Mouse (Mus musculus) lung, adult 2 months (tissue): ENCODE measurements at regions not wholly inside any gene's neighbourhood (a gene's known extent, or its start where the extent isn't known, plus 50 kb on each side); places are given as distances from the start of the nearest gene placed in this dataset.

Experiments
- DNase-seq: peaks from one replicate; pipeline ENCODE4 v3.0.0; 2022
- H3K4me1 ChIP-seq: fragments of 200-500 bp; 2 replicates; pipeline ENCODE4 v1.6.1; 2011; ENCODE audit warnings: low read length; ENCODE audit not compliant: control insufficient read depth, insufficient read depth
- H3K4me3 ChIP-seq: fragments of 200-500 bp; replicated peaks from 2 replicates; pipeline ENCODE3; 2011; ENCODE audit warnings: low read depth, mild to moderate bottlenecking, control low read depth, low read length; ENCODE audit errors: extremely low read depth
- CTCF ChIP-seq: fragments of 200-500 bp; IDR thresholded peaks from 2 replicates; pipeline ENCODE4 v1.5.1; 2011; ENCODE audit warnings: mild to moderate bottlenecking, low read length, control low read depth; ENCODE audit not compliant: insufficient read depth
- POLR2A ChIP-seq: fragments of 200-500 bp; IDR thresholded peaks from 2 replicates; pipeline ENCODE4 v1.6.1; 2011; ENCODE audit warnings: low read depth, mild to moderate bottlenecking, control low read depth, low read length, borderline replicate concordance; ENCODE audit errors: extremely low read depth
- WGBS: fragments of 180-500 bp; shearing (Covaris S2); methylation state at CpG from one replicate; pipeline ENCODE4 v1.1.7; 2018; 5-methylcytosine and 5-hydroxymethylcytosine counted together

DNA sequence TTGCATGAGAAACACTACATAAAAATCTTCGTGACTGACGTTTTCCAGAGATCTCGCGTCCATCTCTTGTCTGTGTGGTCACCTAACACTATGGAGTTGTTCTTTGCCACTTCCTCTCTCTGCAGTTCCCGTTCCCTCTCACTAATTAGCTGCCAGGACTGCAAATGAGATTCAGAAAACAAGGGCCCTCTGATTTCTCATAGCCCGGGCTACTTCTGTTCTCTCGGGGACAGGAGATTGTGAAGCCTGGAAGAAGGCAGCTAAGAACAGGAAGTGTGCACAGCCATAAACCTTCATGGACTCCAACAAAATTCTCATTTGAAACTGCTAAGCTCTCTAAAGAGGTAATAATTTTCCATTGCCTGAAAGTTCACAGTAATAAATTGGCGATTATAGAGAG is 358.9 kb upstream of the Actbl2 start:
- TF ChIP-seq CTCF = no peak
- 76% methylated on average over 8 of the region's 8 CpGs for WGBS
- Histone ChIP-seq H3K4me3 (no peak overlapping the region), H3K4me1 (peaks cover 3% of the 10 kb centered on the region; the same call in 1 of the 2 replicates)
- DNase-seq = no peak

- WGBS = 41% methylated on average over 4 of the region's 4 CpGs
These were observed 357.2 kb upstream of the Actbl2 start for GRCm38 (mm10) chr13:110897621-110898020.

GRCm38 (mm10) chr13:110902994-110903644 is 351.7 kb upstream of the Actbl2 start:
- 6% methylated on average over 7 of the region's 7 CpGs for WGBS
- TF ChIP-seq CTCF = no peak
- TF ChIP-seq POLR2A = no peak
- peaks cover 16% of the 10 kb centered on the region for H3K4me1 ChIP-seq
- peak; percentile 67 for DNase-seq
- H3K4me3 ChIP-seq = no peak overlapping the region

More at GRCm38 (mm10) chr13:110897621-110898020, 357.2 kb upstream of the Actbl2 start:
- Histone ChIP-seq H3K4me1 (peaks cover 6% of the 10 kb centered on the region), H3K4me3 (no peak overlapping the region)
- no peak for DNase-seq
- TF ChIP-seq CTCF (no peak), POLR2A (no peak)

DNA sequence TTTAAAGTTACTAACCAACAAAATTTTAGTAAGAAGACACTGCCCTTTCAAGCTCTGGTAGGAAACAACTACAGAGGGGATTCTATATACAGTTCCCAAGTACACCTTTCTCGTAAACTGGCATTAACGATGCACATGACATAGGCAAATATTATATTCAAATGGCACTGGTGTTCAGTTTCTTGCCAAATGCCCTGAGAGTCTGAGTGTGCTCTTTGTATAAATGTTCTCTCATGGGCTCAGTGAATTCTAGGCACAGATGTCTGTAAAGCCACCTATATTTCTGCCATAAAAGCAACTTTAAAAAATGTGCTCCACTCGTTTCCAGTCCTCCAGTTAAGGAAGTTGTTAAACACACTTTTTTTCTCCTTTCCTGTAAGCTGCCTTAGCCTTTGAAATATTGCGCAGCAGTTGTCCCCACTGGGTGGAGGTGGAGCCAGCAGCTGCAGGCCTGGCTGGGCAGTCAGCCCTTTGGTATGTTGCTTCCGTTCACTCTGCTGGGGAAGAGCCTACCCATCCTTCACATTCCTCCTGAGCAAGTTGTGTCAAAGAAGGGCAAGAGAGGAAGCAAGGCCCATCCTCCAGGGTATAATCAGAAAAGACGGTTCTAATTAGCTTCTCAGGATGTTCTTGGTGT is 347.4 kb upstream of the Actbl2 start:
- peaks cover 14% of the 10 kb centered on the region for H3K4me1 ChIP-seq
- WGBS = 29% methylated on average over 6 of the region's 6 CpGs
- TF ChIP-seq CTCF = no peak
- no peak for TF ChIP-seq POLR2A

DNA sequence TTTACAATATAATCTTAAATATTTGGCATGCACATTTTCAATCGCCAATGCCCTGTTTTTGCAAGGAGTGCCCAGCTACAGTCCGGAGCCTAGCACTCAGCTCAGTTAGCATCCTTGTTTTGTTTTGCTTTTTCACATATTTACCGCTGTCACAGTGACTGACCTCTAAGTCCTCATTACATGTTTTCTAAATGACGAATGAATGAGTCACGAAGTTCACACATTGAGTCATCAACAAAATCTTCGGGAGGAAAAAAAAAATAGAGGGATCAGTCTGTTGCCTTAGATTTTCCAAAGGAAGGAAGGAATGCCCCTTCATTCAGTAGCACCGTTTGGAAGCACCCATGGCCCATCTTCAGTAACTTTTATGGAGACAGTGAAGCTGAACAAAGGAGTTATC is 342.9 kb upstream of the Actbl2 start:
- TF ChIP-seq CTCF = no peak
- no peak for TF ChIP-seq POLR2A
- Histone ChIP-seq H3K4me1 (peaks cover 6% of the 10 kb centered on the region), H3K4me3 (no peak overlapping the region)
- DNase-seq = no peak
- 68% methylated on average over 7 of the region's 7 CpGs for WGBS

More for the DNA sequence above, 347.4 kb upstream of the Actbl2 start:
- DNase-seq = no peak
- no peak overlapping the region for H3K4me3 ChIP-seq

DNA sequence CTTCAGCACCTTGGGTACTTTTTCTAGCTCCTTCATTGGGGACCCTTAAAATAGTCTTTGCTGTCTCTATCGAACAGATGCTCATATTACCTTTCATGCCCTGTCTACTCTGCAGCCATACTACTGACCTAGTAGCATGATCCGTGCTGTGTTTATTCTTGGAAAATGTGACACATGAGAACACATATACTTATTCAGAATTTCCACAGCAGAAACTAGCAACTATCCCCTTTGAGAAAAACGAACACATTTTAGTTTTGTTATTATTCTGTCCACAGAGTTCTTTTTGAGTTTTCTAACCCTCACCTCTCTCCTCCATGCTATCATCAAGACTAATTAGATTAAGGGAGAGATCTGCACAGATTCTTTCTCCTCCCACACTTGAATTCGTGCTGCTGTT is 341.6 kb upstream of the Actbl2 start:
- 82% methylated on average over 4 of the region's 4 CpGs for WGBS
- DNase-seq = no peak
- Histone ChIP-seq H3K4me3 (no peak overlapping the region), H3K4me1 (no peaks in the 10 kb centered on the region)
- TF ChIP-seq CTCF (no peak), POLR2A (no peak)

GRCm38 (mm10) chr13:110913687-110914086 is 341.1 kb upstream of the Actbl2 start:
- no peak for DNase-seq
- H3K4me1 ChIP-seq = no peaks in the 10 kb centered on the region
- 71% methylated on average over 5 of the region's 5 CpGs for WGBS
- TF ChIP-seq CTCF = no peak
- TF ChIP-seq POLR2A = no peak
- no peak overlapping the region for H3K4me3 ChIP-seq

GRCm38 (mm10) chr13:110915161-110915560 is 339.7 kb upstream of the Actbl2 start:
- TF ChIP-seq CTCF = no peak
- TF ChIP-seq POLR2A = no peak
- WGBS = 90% methylated on average over 1 of the region's 1 CpGs

DNA sequence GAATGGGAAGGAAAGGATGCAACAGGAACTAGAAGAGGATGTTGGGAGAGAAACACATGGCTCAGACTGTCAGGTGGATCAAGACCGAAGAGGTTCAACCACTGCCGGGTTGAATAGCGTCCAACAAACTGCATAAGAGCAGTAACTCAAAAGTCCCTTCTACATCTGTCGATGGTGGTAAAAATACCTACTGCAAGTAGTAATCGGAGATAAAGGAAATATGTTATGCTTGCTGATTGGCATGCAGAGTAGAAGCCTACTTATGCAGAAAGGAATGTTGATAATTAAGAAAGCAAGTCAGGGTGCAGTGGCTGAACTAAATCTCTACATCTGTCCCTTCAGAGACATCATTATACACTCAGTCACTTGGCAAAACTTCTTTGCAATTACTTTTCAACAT is 330.9 kb upstream of the Actbl2 start:
- 78% methylated on average over 5 of the region's 5 CpGs for WGBS
- no peak for DNase-seq
- Histone ChIP-seq H3K4me1 (no peaks in the 10 kb centered on the region), H3K4me3 (no peak overlapping the region)
- no peak for TF ChIP-seq POLR2A
- no peak for TF ChIP-seq CTCF

More at GRCm38 (mm10) chr13:110915161-110915560, 339.7 kb upstream of the Actbl2 start:
- Histone ChIP-seq H3K4me3 (no peak overlapping the region), H3K4me1 (no peaks in the 10 kb centered on the region)
- DNase-seq = no peak

- 89% methylated on average over 3 of the region's 3 CpGs for WGBS
- no peak for TF ChIP-seq POLR2A
- TF ChIP-seq CTCF = no peak
- no peak for DNase-seq
- H3K4me3 ChIP-seq = no peak overlapping the region
- H3K4me1 ChIP-seq = no peaks in the 10 kb centered on the region
These were observed 329.9 kb upstream of the Actbl2 start for GRCm38 (mm10) chr13:110924897-110925296.

- H3K4me3 ChIP-seq = no peak overlapping the region
- 69% methylated on average over 3 of the region's 3 CpGs for WGBS
- no peak for DNase-seq
- no peaks in the 10 kb centered on the region for H3K4me1 ChIP-seq
- TF ChIP-seq CTCF = no peak
- TF ChIP-seq POLR2A = no peak
These were observed 326.7 kb upstream of the Actbl2 start for GRCm38 (mm10) chr13:110928143-110928542.
